Mouse (Mus musculus) liver, embryonic 14.5 days (tissue): Measurements from ENCODE around the gene Gm28230.

Source experiments
- CTCF ChIP-seq: IDR thresholded peaks from 2 replicates; pipeline ENCODE4 v1.5.1; 2016; ENCODE audit warnings: antibody characterized with exemption, low read depth, control low read depth
- EP300 ChIP-seq: IDR thresholded peaks from 2 replicates; pipeline ENCODE4 v1.6.1; 2016; ENCODE audit warnings: antibody characterized with exemption, low read depth

- TF ChIP-seq EP300 (no peak), CTCF (no peak)
Observed at GRCm38 (mm10) chr2:74720384-74720783, 6.1 kb upstream of the Gm28230 start.
